Mouse (Mus musculus) liver, embryonic 11.5 days (tissue): Measurements from ENCODE around the gene Lrrc31. TPM values are rescaled to one million over a fixed set of nuclear protein-coding genes. Genes with fewer than 3 reads are reported as not detected.

ENCODE experiments used
- ATAC-seq: fragments of 200-750 bp; cut with Nextera tagmentation; replicated peaks from 2 replicates; pipeline ENCODE4 v1.8.0; 2017; ENCODE audit warnings: moderate number of reproducible peaks, mild to moderate bottlenecking, moderate TSS enrichment, moderate library complexity; ENCODE audit not compliant: low FRiP score
- DNase-seq: peaks from one replicate; pipeline ENCODE4 v3.0.0-alpha.2; 2017; ENCODE audit warnings: low spot score
- H3K27ac ChIP-seq: fragments of 300-500 bp; sonication (generic); 2 replicates; pipeline ENCODE4 v1.5.1; 2014; ENCODE audit warnings: mild to moderate bottlenecking, low read depth, low read length, control low read depth
- H3K27me3 ChIP-seq: fragments of 300-500 bp; sonication (generic); replicated peaks from 2 replicates; pipeline ENCODE4 v1.6.1; 2014; ENCODE audit warnings: low read length, mixed read lengths; ENCODE audit not compliant: control insufficient read depth, insufficient read depth
- H3K36me3 ChIP-seq: fragments of 300-500 bp; sonication (generic); 2 replicates; pipeline ENCODE4 v1.6.1; 2014; ENCODE audit warnings: mild to moderate bottlenecking, low read length, moderate library complexity, mixed read lengths; ENCODE audit not compliant: control insufficient read depth, insufficient read depth
- H3K4me1 ChIP-seq: fragments of 300-500 bp; sonication (generic); replicated peaks from 2 replicates; pipeline ENCODE4 v1.6.1; 2014; ENCODE audit warnings: low read length, mixed read lengths; ENCODE audit not compliant: control insufficient read depth, insufficient read depth
- H3K4me2 ChIP-seq: fragments of 300-500 bp; sonication (generic); 2 replicates; pipeline ENCODE4 v1.6.1; 2014; ENCODE audit warnings: mild to moderate bottlenecking, control low read depth, moderate library complexity
- H3K4me3 ChIP-seq: fragments of 300-500 bp; sonication (generic); 2 replicates; pipeline ENCODE4 v1.5.1; 2014; ENCODE audit warnings: low read depth, low read length, control low read depth
- H3K9ac ChIP-seq: fragments of 300-500 bp; sonication (generic); 2 replicates; pipeline ENCODE4 v1.6.1; 2014; ENCODE audit warnings: low read depth, low read length, control low read depth
- H3K9me3 ChIP-seq: fragments of 300-500 bp; sonication (generic); 2 replicates; pipeline ENCODE4 v1.6.1; 2016; ENCODE audit warnings: low read length, inconsistent platforms, mixed read lengths; ENCODE audit not compliant: control insufficient read depth
- WGBS: fragments of 180-500 bp; shearing (Covaris S2); extraction: QIAGEN DNeasy Blood & Tissue Kit; methylation state at CpG from one replicate; pipeline ENCODE4 v1.1.7; 2014; 5-methylcytosine and 5-hydroxymethylcytosine counted together
- polyA plus RNA-seq: library from polyadenylated mRNA; unstranded; fragments of >200 nt; fragmentation: Nextera tagmentation; extraction: Ambion mirVana; gene quantifications from 2 replicates; pipeline ENCODE4 v1.2.1, GENCODE M21; 2014

Lrrc31 gene
- polyA plus RNA-seq, 1 experiment from 2014 or later: not detected

DNA sequence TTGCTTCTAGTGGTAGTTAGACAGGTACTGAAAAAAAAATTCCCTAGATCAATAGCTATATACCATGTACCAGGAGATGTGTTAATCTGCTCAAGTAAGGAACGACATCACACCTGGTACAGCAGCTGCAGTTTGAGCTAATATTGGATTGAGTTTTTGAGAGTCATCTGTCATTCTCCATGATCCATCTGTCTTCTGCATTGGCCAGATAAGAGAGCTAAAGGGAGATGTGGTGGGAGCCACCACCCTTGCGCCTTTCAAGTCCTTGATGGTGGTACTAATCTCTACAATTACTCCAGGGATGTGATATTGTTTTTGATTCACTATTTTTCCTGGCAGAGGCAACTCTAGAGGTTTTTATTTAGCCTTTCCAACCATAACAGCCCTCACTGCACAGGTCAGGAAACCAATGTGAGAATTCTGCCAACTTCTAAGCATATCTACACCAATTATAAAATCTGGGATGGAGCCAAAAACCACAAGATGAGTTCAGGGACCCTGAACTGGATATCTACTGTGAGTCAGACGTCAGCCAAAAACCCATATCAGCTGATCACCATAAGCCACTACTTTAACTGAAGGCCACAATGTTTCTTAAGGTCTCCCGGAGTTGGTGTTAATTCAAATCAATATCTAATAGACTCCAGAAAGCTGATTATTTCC lies 7.1 kb upstream of the Lrrc31 start:
- ATAC-seq: peak; percentile 57; the same call in 1 of the 2 replicates
- DNase-seq: no peak
- no peak overlapping the region for H3K4me3 ChIP-seq

GRCm38 (mm10) chr3:30705977-30706376 lies 6.3 kb upstream of the Lrrc31 start:
- Histone ChIP-seq H3K4me2 (no peak overlapping the region), H3K36me3 (no peaks in the 10 kb centered on the region), H3K9me3 (no peaks in the 10 kb centered on the region), H3K27ac (no peak overlapping the region), H3K27me3 (no peaks in the 10 kb centered on the region), H3K4me1 (no peaks in the 10 kb centered on the region; the same call in 1 of the 2 replicates), H3K4me3 (no peak overlapping the region), H3K9ac (no peak overlapping the region)
- DNase-seq (no peak), ATAC-seq (no peak)
- WGBS: 75% methylated on average over 3 of the region's 3 CpGs

More for the DNA sequence above, 7.1 kb upstream of the Lrrc31 start:
- WGBS: 45% methylated on average over 4 of the region's 4 CpGs
- H3K9ac ChIP-seq: no peak overlapping the region
- no peaks in the 10 kb centered on the region; the same call in 1 of the 2 replicates for H3K4me1 ChIP-seq
- H3K27ac ChIP-seq: no peak overlapping the region
- H3K36me3 ChIP-seq: no peaks in the 10 kb centered on the region
- no peaks in the 10 kb centered on the region for H3K27me3 ChIP-seq
- no peaks in the 10 kb centered on the region for H3K9me3 ChIP-seq
- H3K4me2 ChIP-seq: no peak overlapping the region

- Histone ChIP-seq H3K9ac (no peak overlapping the region), H3K27ac (no peak overlapping the region), H3K27me3 (no peaks in the 10 kb centered on the region), H3K4me3 (no peak overlapping the region), H3K4me1 (no peaks in the 10 kb centered on the region), H3K9me3 (no peaks in the 10 kb centered on the region), H3K4me2 (no peak overlapping the region), H3K36me3 (no peaks in the 10 kb centered on the region)
- ATAC-seq (no peak), DNase-seq (no peak)
- WGBS: 72% methylated on average over 4 of the region's 4 CpGs
Observed at GRCm38 (mm10) chr3:30697891-30698290, 1.8 kb downstream of the Lrrc31 start.

DNA sequence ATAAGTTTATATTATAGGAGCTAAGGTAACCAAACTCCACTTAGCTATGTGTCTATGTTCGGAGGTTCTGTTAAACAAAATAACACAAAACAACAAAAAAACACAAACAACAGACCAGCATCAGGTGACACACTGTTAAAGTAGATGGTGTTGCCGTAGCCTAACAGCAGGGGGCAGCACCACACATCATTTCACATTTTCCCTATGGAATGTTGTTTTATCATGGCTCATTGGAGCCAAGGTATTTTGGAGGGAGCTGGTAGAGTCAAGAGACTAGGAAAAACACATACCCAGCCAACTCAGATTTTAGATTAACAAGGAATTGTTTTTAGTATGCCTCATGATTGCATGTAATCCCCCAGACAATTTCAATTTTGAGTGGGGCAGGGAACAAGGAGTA lies 3.3 kb downstream of the Lrrc31 start:
- Histone ChIP-seq H3K36me3 (no peaks in the 10 kb centered on the region), H3K4me3 (no peak overlapping the region), H3K4me1 (no peaks in the 10 kb centered on the region), H3K27ac (no peak overlapping the region), H3K9me3 (no peaks in the 10 kb centered on the region), H3K9ac (no peak overlapping the region), H3K27me3 (no peaks in the 10 kb centered on the region), H3K4me2 (no peak overlapping the region)
- WGBS: 19% methylated on average over 2 of the region's 2 CpGs
- DNase-seq (no peak), ATAC-seq (no peak)

GRCm38 (mm10) chr3:30695661-30696060 lies 4.0 kb downstream of the Lrrc31 start:
- ATAC-seq (no peak), DNase-seq (no peak)
- no peak overlapping the region for H3K27ac ChIP-seq
- H3K9me3 ChIP-seq: no peaks in the 10 kb centered on the region
- no peak overlapping the region for H3K9ac ChIP-seq
- H3K4me1 ChIP-seq: no peaks in the 10 kb centered on the region
- H3K4me3 ChIP-seq: no peak overlapping the region
- no peak overlapping the region for H3K4me2 ChIP-seq
- no peaks in the 10 kb centered on the region for H3K36me3 ChIP-seq
- H3K27me3 ChIP-seq: no peaks in the 10 kb centered on the region
- 86% methylated on average over 2 of the region's 2 CpGs for WGBS

DNA sequence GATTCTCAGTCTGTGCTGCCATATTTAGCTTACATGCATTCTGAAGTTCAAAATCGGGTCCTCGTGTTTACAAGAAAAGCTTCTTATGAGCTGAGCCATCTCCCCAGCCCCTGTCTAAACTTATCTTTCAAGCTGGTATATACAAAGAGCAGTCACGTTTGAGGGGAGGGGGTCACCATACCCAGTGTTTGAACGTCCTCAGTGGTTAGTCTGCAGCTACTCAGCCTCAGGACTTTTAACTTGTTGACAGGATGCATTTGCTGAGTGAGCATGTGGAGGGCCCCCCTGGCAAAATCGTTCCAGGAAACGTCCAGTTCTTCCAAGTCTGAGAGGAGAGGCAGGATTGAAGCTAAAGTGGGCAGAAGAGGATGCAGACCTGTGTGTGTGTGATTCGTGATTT lies 8.7 kb downstream of the Lrrc31 start:
- Histone ChIP-seq H3K4me3 (no peak overlapping the region), H3K27me3 (no peaks in the 10 kb centered on the region), H3K9ac (no peak overlapping the region), H3K4me1 (no peaks in the 10 kb centered on the region), H3K4me2 (no peak overlapping the region), H3K27ac (no peak overlapping the region), H3K36me3 (no peaks in the 10 kb centered on the region), H3K9me3 (no peaks in the 10 kb centered on the region)
- WGBS: 55% methylated on average over 7 of the region's 7 CpGs
- ATAC-seq (no peak), DNase-seq (no peak)

GRCm38 (mm10) chr3:30687216-30687615 lies 12.4 kb downstream of the Lrrc31 start:
- Histone ChIP-seq H3K27me3 (no peaks in the 10 kb centered on the region), H3K4me2 (no peak overlapping the region), H3K9ac (no peak overlapping the region), H3K27ac (no peak overlapping the region), H3K9me3 (no peaks in the 10 kb centered on the region), H3K4me1 (no peaks in the 10 kb centered on the region; the same call in 1 of the 2 replicates), H3K36me3 (no peaks in the 10 kb centered on the region), H3K4me3 (no peak overlapping the region)
- ATAC-seq (no peak), DNase-seq (no peak)
- 72% methylated on average over 3 of the region's 3 CpGs for WGBS

- Histone ChIP-seq H3K4me2 (no peak overlapping the region), H3K4me1 (no peaks in the 10 kb centered on the region; the same call in 1 of the 2 replicates), H3K4me3 (no peak overlapping the region), H3K9ac (no peak overlapping the region), H3K9me3 (no peaks in the 10 kb centered on the region), H3K36me3 (no peaks in the 10 kb centered on the region), H3K27ac (no peak overlapping the region), H3K27me3 (no peaks in the 10 kb centered on the region)
- ATAC-seq: no peak
- 21% methylated on average over 6 of the region's 6 CpGs for WGBS
- no peak for DNase-seq
Observed at GRCm38 (mm10) chr3:30683190-30683589, 16.5 kb downstream of the Lrrc31 start.

DNA sequence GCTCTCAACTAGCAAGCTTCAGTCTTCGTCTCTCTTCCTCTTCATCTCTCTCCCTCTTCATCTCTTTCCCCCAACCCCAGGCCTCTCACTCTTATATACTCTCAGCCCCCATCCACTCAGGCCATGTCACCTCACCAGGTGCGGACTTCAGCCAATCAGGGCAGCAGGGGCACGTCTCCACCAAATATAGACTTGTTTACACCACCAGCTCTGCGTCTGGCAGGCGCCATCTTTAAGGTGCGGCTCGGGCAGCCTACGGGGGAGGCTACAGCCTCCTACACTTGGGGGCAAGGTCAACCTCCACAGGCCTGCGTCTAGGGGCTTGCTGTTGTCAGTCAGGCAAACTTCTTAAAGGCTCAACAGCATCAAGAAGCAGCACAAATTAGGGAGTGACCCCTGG lies 41.2 kb downstream of the Lrrc31 start:
- Histone ChIP-seq H3K9me3 (no peaks in the 10 kb centered on the region), H3K9ac (no peak overlapping the region), H3K27ac (no peak overlapping the region), H3K4me3 (no peak overlapping the region), H3K4me2 (no peak overlapping the region), H3K4me1 (no peaks in the 10 kb centered on the region), H3K36me3 (no peaks in the 10 kb centered on the region), H3K27me3 (no peaks in the 10 kb centered on the region)
- WGBS: 75% methylated on average over 9 of the region's 9 CpGs
- no peak for DNase-seq
- ATAC-seq: no peak
